Mouse (Mus musculus) G1E (cell line): ENCODE results near the gene Egfl8.

Source experiments
- CTCF ChIP-seq: IDR thresholded peaks from 2 replicates; pipeline ENCODE4 v1.5.1; 2012; ENCODE audit warnings: low read depth, low read length, inconsistent platforms, mixed read lengths
- GATA1 ChIP-seq: IDR thresholded peaks from 2 replicates; pipeline ENCODE4 v1.6.1; 2012; ENCODE audit warnings: borderline replicate concordance, low read length, inconsistent platforms, mixed read lengths
- POLR2AphosphoS5 ChIP-seq: IDR thresholded peaks from 2 replicates; pipeline ENCODE4 v1.6.1; 2012; ENCODE audit warnings: low read depth, low read length, inconsistent platforms; ENCODE audit not compliant: insufficient replicate concordance
- TAL1 ChIP-seq: conservative IDR thresholded peaks from 2 replicates; pipeline ENCODE4 v1.6.1; 2012; ENCODE audit warnings: low read depth, low read length, inconsistent platforms, mixed read lengths

DNA sequence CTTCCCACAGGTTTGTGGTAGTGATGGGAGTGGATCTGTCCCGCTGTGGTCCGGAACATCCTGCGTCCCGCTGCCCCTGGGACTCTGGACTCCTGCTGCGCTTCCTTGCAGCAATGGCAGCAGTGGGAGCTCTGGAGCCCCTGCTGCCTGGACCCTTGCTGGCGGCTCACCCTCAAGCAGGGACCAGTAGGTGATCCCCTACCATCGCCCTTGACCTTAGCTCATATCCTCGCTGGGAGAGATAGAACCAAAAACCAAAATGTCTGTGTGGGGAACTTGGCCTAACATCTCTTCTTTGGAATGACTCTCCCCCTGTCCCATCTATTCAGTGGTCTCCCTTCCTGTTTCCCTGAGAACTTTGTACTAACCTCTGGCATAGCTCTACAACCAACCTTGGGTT, 32.0 kb downstream of the Egfl8 start:
- no peak for TF ChIP-seq CTCF
- no peak for TF ChIP-seq GATA1
- TF ChIP-seq POLR2AphosphoS5: no peak
- TF ChIP-seq TAL1: no peak
